ENCODE assay signal across 20 mouse cellular contexts in the genomic region with DNA sequence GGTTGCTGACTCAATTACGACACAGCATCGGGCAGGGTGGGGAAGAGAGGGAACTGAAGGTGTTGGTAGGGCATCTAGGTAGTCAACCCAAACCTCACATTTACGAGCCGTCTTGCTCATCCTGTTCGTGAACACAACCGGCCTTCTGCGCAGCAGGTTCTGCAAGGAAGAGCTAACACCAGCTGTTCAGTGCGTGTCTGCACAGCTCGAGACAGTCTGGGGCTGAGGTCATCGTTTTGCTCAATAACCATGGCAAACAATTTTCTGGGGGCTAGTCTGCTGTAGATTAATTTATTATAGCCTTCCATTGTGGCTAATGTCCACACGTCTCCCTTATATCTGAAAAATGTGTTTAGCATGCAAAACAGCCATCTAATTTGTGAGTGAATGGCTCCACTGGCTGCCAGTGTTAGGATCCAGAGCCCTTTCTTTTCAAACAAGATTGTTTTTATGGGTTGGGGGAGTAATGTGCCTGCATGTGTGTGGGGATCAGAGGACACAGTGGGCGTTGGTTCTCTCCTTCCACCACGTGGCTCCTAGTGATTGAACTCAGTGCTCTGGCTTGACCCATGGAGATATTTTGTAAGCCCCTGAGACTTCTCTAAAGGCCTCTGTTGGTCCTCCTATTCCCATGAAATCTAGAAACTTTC. TPM values are rescaled to one million over a fixed set of nuclear protein-coding genes. Genes with fewer than 3 reads are reported as not detected.
DNase-seq lines count a peak whose midpoint lies in the region; ATAC-seq lines count a peak whose summit lies in the region.
"Had no signal": no experiment of that assay in that cellular context is flagged by ENCODE, and none has a peak within 500 bp of the region (broad histone marks: within the 10 kb centered on the region; RNA-seq: fewer than 3 reads in every experiment).

No protein-coding gene starts in this region.

- no peak overlapping the region for H3K4me3 ChIP-seq in hindbrain, embryonic 14.5 days (replicated peaks; ENCODE audit: low read length)
- H3K4me3 ChIP-seq in midbrain, embryonic 15.5 days = no peak overlapping the region
- no peak overlapping the region for H3K4me3 ChIP-seq in neural tube, embryonic 15.5 days (replicated peaks)
- no peak overlapping the region for H3K4me3 ChIP-seq in embryonic facial prominence, embryonic 10.5 days
- H3K4me3 ChIP-seq: erythroblast, embryonic 14.5 days; heart, embryonic 15.5 days; left cerebral cortex, adult 2 months; limb, embryonic 12.5 days had no signal

- H3K9ac ChIP-seq in hindbrain, embryonic 14.5 days = no peak overlapping the region
- H3K9ac ChIP-seq in midbrain, embryonic 15.5 days = no peak overlapping the region
- H3K9ac ChIP-seq in neural tube, embryonic 15.5 days (replicated peaks) = no peak overlapping the region
- H3K9ac ChIP-seq: heart, embryonic 15.5 days; limb, embryonic 12.5 days; liver, embryonic 14.5 days had no signal

- peak; percentile 55 for DNase-seq in heart, adult 11 months
- DNase-seq in heart, adult 9 months (ENCODE audit: low spot score in 2 of 2) = no peak
- DNase-seq in hindbrain, embryonic 14.5 days (ENCODE audit: low spot score) = no peak
- DNase-seq in urinary bladder, adult 18-20 months (ENCODE audit: low spot score in 2 of 2) = no peak
- DNase-seq in embryonic facial prominence, embryonic 10.5 days (ENCODE audit: low spot score) = no peak
- no peak for DNase-seq in lung, postnatal 10 days
- DNase-seq: adrenal gland, postnatal 36 days; cerebellum, adult 9-11 months; kidney, adult 2 months; kidney, postnatal 14 days; thymus, postnatal 25 days had no signal

- 21% methylated on average over 13 of the region's 13 CpGs for WGBS in hindbrain, embryonic 14.5 days
- WGBS in midbrain, embryonic 15.5 days = 38% methylated on average over 13 of the region's 13 CpGs
- 14% methylated on average over 13 of the region's 13 CpGs for WGBS in neural tube, embryonic 15.5 days
- 82% methylated on average over 13 of the region's 13 CpGs for WGBS in embryonic facial prominence, embryonic 10.5 days

- H3K9me3 ChIP-seq in hindbrain, embryonic 14.5 days (ENCODE audit: control insufficient read depth, low read length) = no peaks in the 10 kb centered on the region
- no peaks in the 10 kb centered on the region for H3K9me3 ChIP-seq in midbrain, embryonic 15.5 days
- no peaks in the 10 kb centered on the region for H3K9me3 ChIP-seq in neural tube, embryonic 15.5 days (replicated peaks)
- H3K9me3 ChIP-seq in embryonic facial prominence, embryonic 10.5 days = no peaks in the 10 kb centered on the region
- H3K9me3 ChIP-seq: heart, embryonic 15.5 days; limb, embryonic 12.5 days had no signal

- H3K27ac ChIP-seq in hindbrain, embryonic 14.5 days = no peak overlapping the region
- H3K27ac ChIP-seq in midbrain, embryonic 15.5 days = no peak overlapping the region
- H3K27ac ChIP-seq in neural tube, embryonic 15.5 days (replicated peaks) = no peak overlapping the region
- H3K27ac ChIP-seq in embryonic facial prominence, embryonic 10.5 days (replicated peaks) = no peak overlapping the region
- H3K27ac ChIP-seq: heart, embryonic 15.5 days; left cerebral cortex, adult 2 months; limb, embryonic 12.5 days; liver, embryonic 14.5 days had no signal

- ATAC-seq in hindbrain, embryonic 14.5 days (ENCODE audit: low FRiP score) = peak; percentile 72; the same call in 1 of the 2 replicates
- peak; percentile 56; the same call in 1 of the 2 replicates for ATAC-seq in midbrain, embryonic 15.5 days (replicated peaks)
- ATAC-seq in neural tube, embryonic 15.5 days (ENCODE audit: low FRiP score) = peak; percentile 69; the same call in 1 of the 2 replicates
- ATAC-seq: Patski had no signal

- no peaks in the 10 kb centered on the region; the same call in 1 of the 2 replicates for H3K27me3 ChIP-seq in hindbrain, embryonic 14.5 days (ENCODE audit: control insufficient read depth, insufficient read depth, low read length)
- no peaks in the 10 kb centered on the region for H3K27me3 ChIP-seq in midbrain, embryonic 15.5 days (replicated peaks)
- H3K27me3 ChIP-seq in neural tube, embryonic 15.5 days (replicated peaks) = no peaks in the 10 kb centered on the region
- no peaks in the 10 kb centered on the region for H3K27me3 ChIP-seq in embryonic facial prominence, embryonic 10.5 days (replicated peaks; ENCODE audit: low read depth, poor library complexity, severe bottlenecking)
- H3K27me3 ChIP-seq: heart, embryonic 15.5 days; limb, embryonic 12.5 days had no signal

- no peak overlapping the region for H3K4me2 ChIP-seq in hindbrain, embryonic 14.5 days (replicated peaks)
- no peak overlapping the region for H3K4me2 ChIP-seq in midbrain, embryonic 15.5 days
- no peak overlapping the region for H3K4me2 ChIP-seq in neural tube, embryonic 15.5 days
- H3K4me2 ChIP-seq: heart, embryonic 15.5 days; limb, embryonic 12.5 days had no signal

- H3K36me3 ChIP-seq in hindbrain, embryonic 14.5 days (replicated peaks; ENCODE audit: control insufficient read depth, insufficient read depth) = no peaks in the 10 kb centered on the region
- H3K36me3 ChIP-seq in midbrain, embryonic 15.5 days (replicated peaks) = no peaks in the 10 kb centered on the region
- no peaks in the 10 kb centered on the region for H3K36me3 ChIP-seq in neural tube, embryonic 15.5 days
- no peaks in the 10 kb centered on the region for H3K36me3 ChIP-seq in embryonic facial prominence, embryonic 10.5 days (replicated peaks)
- H3K36me3 ChIP-seq: heart, embryonic 15.5 days; limb, embryonic 12.5 days had no signal

- peaks cover 7% of the 10 kb centered on the region for H3K4me1 ChIP-seq in hindbrain, embryonic 14.5 days (replicated peaks; ENCODE audit: control insufficient read depth, insufficient read depth, low read length)
- no peaks in the 10 kb centered on the region for H3K4me1 ChIP-seq in midbrain, embryonic 15.5 days
- peaks cover 7% of the 10 kb centered on the region; the same call in 1 of the 2 replicates for H3K4me1 ChIP-seq in neural tube, embryonic 15.5 days
- H3K4me1 ChIP-seq in embryonic facial prominence, embryonic 10.5 days = 0 out of 2 replicates have a peak, but pooled peaks cover 2% of the 10 kb centered on the region
- H3K4me1 ChIP-seq: heart, embryonic 15.5 days; limb, embryonic 12.5 days had no signal

RNA-seq across cellular contexts. Expression of a gene that starts 41.5 kb away (rescaled TPM):
- 0.28 and 0.60 TPM in 2 replicates for polyA plus RNA-seq in hindbrain, embryonic 14.5 days (2014; fragmentation: Nextera tagmentation; extraction: Ambion mirVana)
- 0.80 and 1.3 TPM in 2 replicates for polyA plus RNA-seq in midbrain, embryonic 15.5 days (2015; fragmentation: Nextera tagmentation; extraction: Ambion mirVana)
- polyA plus RNA-seq in neural tube, embryonic 15.5 days (2015; fragmentation: Nextera tagmentation; extraction: Ambion mirVana) = 0.19 and 0.22 TPM in 2 replicates
- polyA plus RNA-seq in embryonic facial prominence, embryonic 10.5 days (2016; fragmentation: Nextera tagmentation; extraction: Ambion mirVana) = 0.24 and 0.52 TPM in 2 replicates
- polyA plus RNA-seq: erythroblast, embryonic 14.5 days; Patski; testis, adult 2 months had no signal
